Mouse (Mus musculus) left cerebral cortex, adult 11 months (tissue): ENCODE measurements around the gene Rem1.
"Not testable (repeated sequence)": the region's sequence is repeated elsewhere in the genome, so short reads cannot be mapped to it uniquely, and the experiment has no call there.

Source experiments
- DNase-seq: peaks from one replicate; pipeline ENCODE4 v3.0.0; 2022; ENCODE audit warnings: low spot score

Gene Rem1

DNA sequence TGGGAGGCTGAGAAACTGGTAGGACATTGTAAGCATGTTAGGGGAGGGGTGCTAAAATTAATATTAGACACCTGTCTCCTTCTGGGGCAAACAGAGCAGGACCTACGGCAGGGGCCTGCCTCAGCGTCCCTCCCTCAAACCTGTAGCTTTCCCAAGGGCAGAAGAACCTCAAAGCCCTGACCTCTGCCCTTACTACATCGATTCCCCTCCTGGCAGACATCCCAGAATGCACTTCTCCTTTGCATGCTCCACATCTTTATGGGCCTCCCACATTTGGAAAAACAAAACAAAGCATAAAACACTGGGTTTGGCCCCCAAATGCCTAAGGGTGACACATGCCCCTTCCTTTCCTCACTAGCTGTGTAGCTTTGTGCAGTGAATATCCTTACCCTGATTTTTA lies 2.5 kb downstream of the Rem1 start:
- no peak for DNase-seq

GRCm38 (mm10) chr2:152629904-152630303 lies 3.2 kb downstream of the Rem1 start:
- DNase-seq = no peak

GRCm38 (mm10) chr2:152633334-152633733 lies 6.6 kb downstream of the Rem1 start:
- DNase-seq = no peak

DNA sequence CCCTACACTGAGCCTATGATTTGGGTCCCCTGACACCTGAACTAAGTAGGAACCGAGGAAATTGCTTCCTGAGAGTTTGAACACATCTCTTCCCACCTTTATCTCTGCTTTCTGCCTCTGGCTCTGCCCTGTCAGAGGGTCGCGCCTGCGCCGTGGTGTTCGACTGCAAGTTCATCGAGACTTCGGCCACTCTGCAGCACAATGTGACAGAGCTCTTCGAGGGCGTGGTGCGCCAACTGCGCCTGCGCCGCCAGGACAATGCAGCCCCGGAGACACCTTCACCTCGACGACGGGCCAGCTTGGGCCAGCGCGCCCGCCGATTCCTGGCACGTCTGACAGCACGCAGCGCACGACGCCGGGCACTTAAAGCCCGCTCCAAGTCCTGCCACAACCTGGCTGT lies 7.6 kb downstream of the Rem1 start:
- DNase-seq = no peak

GRCm38 (mm10) chr2:152636246-152637005 lies 9.7 kb downstream of the Rem1 start:
- DNase-seq = no peak

GRCm38 (mm10) chr2:152637006-152637322 lies 10.2 kb downstream of the Rem1 start:
- no peak for DNase-seq

- DNase-seq = no peak
Measured at GRCm38 (mm10) chr2:152637381-152637780, 10.6 kb downstream of the Rem1 start.

DNA sequence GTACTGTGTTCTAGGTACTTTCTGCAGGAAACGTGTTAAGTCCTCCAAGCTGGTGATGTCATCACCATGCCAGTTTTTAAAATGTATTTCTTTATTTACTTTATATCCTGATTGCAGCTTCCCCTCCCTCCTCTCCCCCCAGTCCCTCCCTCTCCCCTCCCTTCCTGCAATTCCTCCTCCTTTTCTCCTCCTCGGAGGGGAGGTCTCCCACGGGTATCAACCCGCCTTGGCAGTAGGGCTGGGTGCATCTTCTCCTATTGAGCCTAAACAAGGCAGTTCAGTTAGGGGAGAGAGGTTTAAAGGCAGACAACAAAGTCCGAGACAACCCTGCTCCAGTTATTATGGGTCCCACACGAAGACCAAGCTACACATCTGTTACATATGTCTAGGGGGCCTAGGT lies 12.1 kb downstream of the Rem1 start:
- no peak for DNase-seq

DNA sequence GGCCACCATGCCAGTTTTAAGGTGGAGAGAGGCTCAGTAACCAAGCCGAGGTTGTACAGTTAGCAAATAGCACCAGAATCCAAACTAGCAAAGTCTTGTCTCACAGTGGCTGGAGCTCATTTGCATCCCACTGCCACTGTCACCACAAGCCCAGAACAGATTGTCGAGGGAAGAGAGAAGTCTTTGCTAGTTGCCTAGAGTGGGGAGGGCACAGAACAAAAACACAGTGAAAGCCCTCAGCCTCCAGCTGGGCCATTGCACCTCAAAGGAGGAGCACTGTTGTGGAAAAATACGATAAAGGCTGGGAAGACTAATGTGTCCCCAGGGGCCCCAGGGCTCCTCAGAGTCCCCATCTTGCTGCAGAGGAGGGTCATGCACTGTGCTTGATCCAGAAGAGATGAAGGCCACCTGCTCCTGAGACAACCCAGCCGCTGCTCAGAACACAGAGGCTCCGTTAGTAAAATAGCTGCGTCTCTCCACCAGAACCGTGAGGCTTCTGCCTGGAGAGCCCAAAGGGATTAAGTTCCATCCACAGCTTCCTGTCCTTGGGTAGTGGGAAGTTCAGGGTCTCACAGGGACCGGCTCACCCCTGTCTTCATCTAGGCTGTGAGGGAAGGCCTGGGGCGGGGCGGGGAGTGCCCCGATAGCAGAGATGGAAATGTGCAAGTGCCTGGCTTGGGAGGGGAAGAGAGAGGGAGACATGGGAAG lies 12.8 kb downstream of the Rem1 start:
- DNase-seq = no peak

DNA sequence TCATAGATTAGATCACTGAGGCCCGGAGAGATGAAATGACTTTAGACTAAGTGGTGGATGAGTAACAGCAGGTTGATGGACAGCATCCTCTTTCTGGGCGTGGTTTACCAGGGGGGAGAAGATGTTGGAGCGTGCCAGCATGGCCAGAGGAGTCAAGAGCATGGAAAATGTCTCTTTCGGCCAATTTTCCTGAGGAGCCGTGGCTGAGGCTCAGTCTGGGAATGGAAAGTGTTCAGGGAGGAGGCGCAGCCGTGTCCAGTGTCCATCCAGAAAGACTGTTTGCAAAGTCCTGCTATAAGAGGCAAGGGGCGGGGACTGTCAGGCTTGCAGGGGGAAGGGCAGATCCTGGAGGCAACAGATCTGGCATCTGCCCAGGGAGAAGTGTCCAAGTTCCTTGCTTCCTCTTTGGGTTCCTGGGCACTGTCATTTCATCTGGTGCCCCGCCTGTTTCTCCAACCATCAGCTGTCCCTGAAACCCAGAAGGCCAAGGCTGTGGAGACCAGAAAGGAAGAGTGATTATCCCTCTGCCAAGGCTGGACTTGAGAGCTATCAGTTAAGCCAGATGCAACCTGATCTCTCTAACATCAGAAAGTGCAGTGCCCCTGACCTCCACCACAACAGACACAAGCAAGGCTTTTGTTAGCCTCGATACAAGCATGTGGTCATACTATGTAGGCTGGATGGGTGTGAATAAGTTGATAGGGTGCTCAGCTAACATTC lies 26.3 kb downstream of the Rem1 start:
- no peak for DNase-seq

GRCm38 (mm10) chr2:152653874-152654715 lies 27.3 kb downstream of the Rem1 start:
- DNase-seq = peak; percentile 86

DNA sequence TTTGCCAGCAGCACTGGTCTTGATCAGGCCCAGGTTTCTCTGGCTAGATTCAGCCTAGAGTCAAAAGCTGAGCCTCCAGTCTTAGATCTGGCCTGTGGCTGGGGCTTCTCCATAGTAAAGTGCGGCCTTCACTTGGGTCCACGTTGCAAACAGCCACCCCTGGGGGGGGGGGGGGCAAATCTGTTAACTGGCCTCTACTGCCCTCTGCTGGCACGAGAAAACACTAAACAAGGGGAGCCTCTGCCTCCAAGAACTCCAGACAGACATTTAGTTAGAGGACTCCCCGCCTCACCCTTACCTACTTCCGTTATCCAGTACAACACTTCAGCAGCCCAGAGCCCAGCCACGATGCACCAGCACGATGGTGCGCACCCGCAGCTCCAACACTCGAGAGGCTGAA lies 30.6 kb downstream of the Rem1 start:
- DNase-seq = no peak

DNA sequence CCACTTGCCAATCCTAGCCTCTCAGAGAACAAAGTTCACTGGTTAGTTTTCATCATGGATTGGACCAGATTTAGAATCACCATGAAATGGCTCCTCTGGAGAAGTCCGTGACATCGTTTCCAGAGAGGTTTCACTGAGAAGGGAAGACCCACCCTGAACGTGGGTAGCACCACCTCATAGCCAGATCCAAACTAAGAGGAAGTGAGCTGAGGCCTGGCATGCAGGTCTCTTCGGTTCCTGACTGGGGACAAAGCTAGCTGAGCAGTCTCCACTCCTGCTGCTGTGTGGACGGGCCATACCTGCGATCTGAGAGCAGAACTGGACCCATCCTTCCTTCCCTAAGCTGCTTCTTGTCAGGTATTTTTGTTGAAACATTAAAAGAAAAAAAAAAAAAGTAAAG lies 34.4 kb downstream of the Rem1 start:
- DNase-seq = no peak

DNA sequence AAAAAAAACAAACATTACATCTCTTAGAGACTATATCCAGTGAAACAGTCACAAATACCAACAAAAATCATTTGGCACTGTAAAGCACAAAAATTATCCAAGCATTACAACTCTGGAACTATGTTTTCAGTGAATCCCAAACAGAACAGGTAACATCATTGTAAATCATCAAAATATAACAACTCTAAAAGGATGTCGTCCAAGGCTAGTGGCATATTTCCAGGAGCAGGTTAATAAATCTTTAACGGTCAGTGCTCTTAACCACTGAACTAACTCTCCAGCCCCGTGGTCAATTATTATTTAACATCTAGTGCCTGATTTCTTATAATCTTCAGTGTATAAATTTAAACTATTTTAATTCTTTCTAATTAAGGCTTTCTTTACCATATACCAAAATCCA lies 39.4 kb downstream of the Rem1 start:
- not testable (repeated sequence) for DNase-seq

DNA sequence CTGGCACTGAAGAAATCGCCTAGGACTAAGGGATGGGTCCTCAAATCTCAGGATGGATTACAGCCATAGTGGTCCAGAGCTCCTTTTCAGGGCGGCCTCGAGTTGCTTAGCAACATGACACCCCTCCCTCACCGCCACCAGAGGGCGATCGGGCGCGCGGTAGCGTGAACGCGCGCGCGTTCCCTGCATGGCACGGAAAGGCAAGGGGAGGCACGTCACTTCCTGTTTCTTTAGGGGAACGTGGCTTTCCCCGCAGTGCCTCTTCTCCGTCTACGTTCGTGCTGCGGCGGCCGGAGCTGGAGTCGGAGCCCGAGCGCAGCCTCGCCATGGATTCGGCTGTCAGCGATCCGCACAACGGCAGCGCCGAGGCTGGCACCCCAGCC lies 42.5 kb downstream of the Rem1 start, which contains the start of gene H13:
H13 (plus strand) TSS at position 206 of the 383 bp plus-strand sequence.
- peak; percentile 84 for DNase-seq

DNA sequence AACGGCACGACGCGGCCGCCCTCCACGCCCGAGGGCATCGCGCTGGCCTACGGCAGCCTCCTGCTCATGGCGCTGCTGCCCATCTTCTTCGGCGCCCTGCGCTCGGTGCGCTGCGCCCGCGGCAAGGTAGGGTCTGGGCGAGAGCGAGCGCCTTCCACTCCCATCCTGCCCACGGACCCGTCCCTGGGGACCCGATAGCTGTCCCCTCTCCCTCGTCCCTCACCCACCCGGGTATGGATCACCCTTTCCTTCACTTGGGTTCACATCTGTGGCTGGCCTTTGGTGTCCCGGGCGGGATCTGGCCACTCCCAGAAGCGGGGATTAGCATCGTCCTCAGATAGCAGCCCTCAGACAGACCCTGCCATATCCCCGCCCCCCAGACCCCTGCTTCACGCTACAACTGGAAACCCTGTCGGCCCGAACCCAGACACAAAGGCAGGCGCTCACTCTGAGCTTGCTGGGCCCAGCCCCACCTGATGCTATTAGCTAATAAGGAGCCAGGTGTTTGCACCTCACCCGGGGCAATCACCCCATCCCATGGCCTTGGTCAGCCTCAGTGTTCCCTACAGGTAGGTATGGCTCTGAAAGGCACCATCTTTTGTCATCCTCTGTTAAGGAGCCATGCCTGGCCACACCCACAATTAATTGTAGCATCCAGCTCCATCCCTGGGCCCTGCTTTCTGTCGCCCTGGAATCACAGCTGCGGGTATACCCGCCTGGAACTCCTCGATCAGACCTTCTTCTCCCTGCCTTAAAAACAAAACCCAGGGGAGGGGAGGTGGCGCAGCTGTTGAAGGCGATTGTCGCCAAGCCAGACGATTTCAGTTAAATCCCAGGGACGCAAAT lies 43.1 kb downstream of the Rem1 start:
- no peak for DNase-seq

DNA sequence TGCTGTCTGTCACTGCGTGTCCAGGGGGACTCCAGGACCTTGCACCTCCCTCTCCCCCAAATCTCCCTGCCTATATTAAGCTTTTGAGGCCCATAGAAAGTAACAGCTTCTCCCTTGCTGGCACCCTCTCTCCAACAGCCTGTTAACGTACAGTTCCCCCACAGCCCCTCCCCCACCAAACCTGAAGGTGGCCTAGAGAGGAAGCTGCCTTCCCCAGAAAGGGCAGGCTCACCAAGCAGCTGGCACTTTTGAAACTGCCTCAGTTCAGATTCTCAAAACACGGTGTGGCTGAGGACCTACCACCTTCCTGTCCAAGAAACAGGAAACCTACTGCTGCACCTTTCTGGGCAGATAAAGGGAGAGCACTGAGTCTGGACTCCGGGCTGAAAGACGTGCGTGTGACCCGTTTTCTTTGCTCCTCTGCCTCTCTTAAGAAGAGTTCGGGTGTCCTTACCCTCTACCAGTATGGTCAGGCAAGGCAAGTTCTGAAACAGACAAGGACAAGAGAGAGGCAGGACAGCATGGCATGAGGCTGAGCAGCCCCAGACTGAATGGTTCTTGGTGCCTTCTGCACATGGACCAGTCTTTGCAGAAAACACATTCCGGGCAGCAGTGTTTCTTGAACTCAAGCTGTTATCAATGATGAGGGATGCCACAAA lies 44.4 kb downstream of the Rem1 start:
- DNase-seq = no peak

- no peak for DNase-seq
Measured at GRCm38 (mm10) chr2:152671642-152671999, 44.9 kb downstream of the Rem1 start.

GRCm38 (mm10) chr2:152672166-152672565 lies 45.4 kb downstream of the Rem1 start:
- no peak for DNase-seq

DNA sequence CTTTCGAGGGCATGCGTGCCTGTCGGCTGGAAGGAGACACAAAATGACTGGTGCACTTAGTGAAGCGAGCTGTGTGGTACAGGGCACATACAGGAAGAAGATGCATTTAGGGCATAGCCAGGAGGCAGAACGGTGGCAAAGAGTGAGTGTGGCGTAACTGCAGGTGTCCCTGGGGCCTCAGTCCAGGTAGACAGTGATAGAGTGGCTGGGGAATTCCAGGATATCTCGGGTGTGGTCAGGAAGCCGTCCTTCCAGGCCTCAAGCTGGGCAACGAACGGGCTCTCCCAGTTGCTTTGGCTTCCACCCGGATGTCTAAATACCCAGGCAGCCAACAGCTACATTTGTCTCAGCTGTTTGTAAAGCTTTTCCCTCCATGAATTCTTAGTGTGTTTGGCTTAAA lies 47.4 kb downstream of the Rem1 start:
- no peak for DNase-seq

GRCm38 (mm10) chr2:152675252-152675791 lies 48.6 kb downstream of the Rem1 start:
- DNase-seq = no peak
